Mouse (Mus musculus) midbrain, embryonic 14.5 days (tissue): ENCODE measurements at regions not wholly inside any gene's neighbourhood (a gene's known extent, or its start where the extent isn't known, plus 50 kb on each side); places are given as distances from the start of the nearest gene placed in this dataset.

ENCODE experiments used
- ATAC-seq: fragments of 200-750 bp; cut with Nextera tagmentation; 2 replicates; pipeline ENCODE4 v1.8.0; 2017; ENCODE audit warnings: moderate number of reproducible peaks, moderate library complexity; ENCODE audit not compliant: low FRiP score, low TSS enrichment
- DNase-seq: peaks from one replicate; pipeline ENCODE4 v3.0.0-alpha.2; 2015
- H3K27ac ChIP-seq: fragments of 300-500 bp; sonication (generic); replicated peaks from 2 replicates; pipeline ENCODE4 v1.5.1; 2014; ENCODE audit warnings: mild to moderate bottlenecking, low read depth, low read length, moderate library complexity
- H3K27me3 ChIP-seq: fragments of 300-500 bp; sonication (generic); 2 replicates; pipeline ENCODE4 v1.6.1; 2014; ENCODE audit warnings: low read length, control low read depth, mixed read lengths; ENCODE audit not compliant: control insufficient read depth, insufficient read depth
- H3K36me3 ChIP-seq: fragments of 300-500 bp; sonication (generic); 2 replicates; pipeline ENCODE4 v1.6.1; 2014; ENCODE audit warnings: low read length, control low read depth; ENCODE audit not compliant: control insufficient read depth, insufficient read depth
- H3K4me1 ChIP-seq: fragments of 300-500 bp; sonication (generic); 2 replicates; pipeline ENCODE4 v1.6.1; 2014; ENCODE audit warnings: mild to moderate bottlenecking, antibody characterized with exemption, low read length, control low read depth; ENCODE audit not compliant: control insufficient read depth, insufficient read depth
- H3K4me2 ChIP-seq: fragments of 300-500 bp; sonication (generic); 2 replicates; pipeline ENCODE4 v1.6.1; 2014; ENCODE audit warnings: mild to moderate bottlenecking, low read length, moderate library complexity
- H3K4me3 ChIP-seq: fragments of 300-500 bp; sonication (generic); replicated peaks from 2 replicates; pipeline ENCODE4 v1.5.1; 2014; ENCODE audit warnings: low read depth, low read length
- H3K9ac ChIP-seq: fragments of 300-500 bp; sonication (generic); replicated peaks from 2 replicates; pipeline ENCODE4 v1.6.1; 2014; ENCODE audit warnings: mild to moderate bottlenecking, low read length, moderate library complexity
- H3K9me3 ChIP-seq: fragments of 300-500 bp; sonication (generic); 2 replicates; pipeline ENCODE4 v1.6.1; 2016; ENCODE audit warnings: low read length, control low read depth, mixed read lengths; ENCODE audit not compliant: control insufficient read depth
- WGBS: fragments of 180-500 bp; shearing (Covaris S2); extraction: QIAGEN DNeasy Blood & Tissue Kit; methylation state at CpG from one replicate; pipeline ENCODE4 v1.1.7; 2014; 5-methylcytosine and 5-hydroxymethylcytosine counted together

DNA sequence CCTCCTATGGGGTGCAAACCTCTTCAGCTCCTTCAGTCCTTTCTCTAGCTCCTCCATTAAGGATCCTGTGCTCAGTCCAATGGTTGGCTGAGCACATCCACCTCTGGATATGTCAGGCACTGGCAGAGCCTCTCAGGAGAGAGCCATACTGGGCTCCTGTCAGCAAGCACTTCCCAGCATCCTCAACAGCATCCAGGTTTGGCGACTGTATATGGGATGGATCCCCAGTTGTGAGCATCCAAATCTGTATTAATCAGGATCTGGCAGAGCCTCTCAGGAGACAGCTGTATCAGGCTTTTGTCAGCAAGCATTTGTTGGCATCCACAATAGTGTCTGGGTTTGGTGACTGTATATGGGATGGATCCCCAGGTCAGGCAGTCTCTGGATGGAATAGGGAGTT is 225.3 kb upstream of the Lyplal1 start:
- ATAC-seq (no peak), DNase-seq (no peak)
- no peak overlapping the region for H3K4me2 ChIP-seq
- no peaks in the 10 kb centered on the region for H3K4me1 ChIP-seq
- no peaks in the 10 kb centered on the region for H3K27me3 ChIP-seq
- no peak overlapping the region for H3K4me3 ChIP-seq
- WGBS: 81% methylated on average over 1 of the region's 1 CpGs
- no peak overlapping the region for H3K27ac ChIP-seq
- H3K9me3 ChIP-seq: no peaks in the 10 kb centered on the region
- no peak overlapping the region for H3K9ac ChIP-seq
- no peaks in the 10 kb centered on the region for H3K36me3 ChIP-seq

DNA sequence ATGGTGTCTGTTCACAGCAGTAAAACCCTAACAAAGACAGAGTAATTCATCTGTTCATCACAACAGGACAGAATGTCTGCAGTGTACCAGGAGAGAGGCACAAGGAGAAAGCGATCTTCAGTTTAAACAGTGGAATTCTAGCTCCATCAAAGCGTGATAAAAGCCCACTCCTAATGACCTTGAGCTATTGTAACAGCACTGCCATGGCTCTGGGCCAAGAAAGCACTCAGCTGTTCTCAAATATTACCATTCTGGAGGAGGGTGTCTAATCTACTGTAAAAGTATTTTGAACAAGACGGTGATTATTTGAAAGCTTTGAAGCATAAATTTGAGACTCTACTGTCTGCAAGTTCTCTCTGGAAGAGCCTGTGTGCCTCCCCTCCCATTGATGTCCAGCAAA is 224.8 kb upstream of the Lyplal1 start:
- DNase-seq (no peak), ATAC-seq (no peak)
- 82% methylated on average over 3 of the region's 3 CpGs for WGBS
- Histone ChIP-seq H3K36me3 (no peaks in the 10 kb centered on the region), H3K9me3 (no peaks in the 10 kb centered on the region), H3K4me3 (no peak overlapping the region), H3K4me1 (no peaks in the 10 kb centered on the region), H3K9ac (no peak overlapping the region), H3K4me2 (no peak overlapping the region), H3K27me3 (no peaks in the 10 kb centered on the region), H3K27ac (no peak overlapping the region)

- ATAC-seq (no peak), DNase-seq (no peak)
- H3K4me2 ChIP-seq: no peak overlapping the region
- no peaks in the 10 kb centered on the region for H3K36me3 ChIP-seq
- no peak overlapping the region for H3K9ac ChIP-seq
- H3K27me3 ChIP-seq: no peaks in the 10 kb centered on the region
- H3K9me3 ChIP-seq: no peaks in the 10 kb centered on the region
- no peaks in the 10 kb centered on the region for H3K4me1 ChIP-seq
- 67% methylated on average over 3 of the region's 3 CpGs for WGBS
- no peak overlapping the region for H3K4me3 ChIP-seq
- H3K27ac ChIP-seq: no peak overlapping the region
These were observed 223.6 kb upstream of the Lyplal1 start for GRCm38 (mm10) chr1:186340701-186341100.

DNA sequence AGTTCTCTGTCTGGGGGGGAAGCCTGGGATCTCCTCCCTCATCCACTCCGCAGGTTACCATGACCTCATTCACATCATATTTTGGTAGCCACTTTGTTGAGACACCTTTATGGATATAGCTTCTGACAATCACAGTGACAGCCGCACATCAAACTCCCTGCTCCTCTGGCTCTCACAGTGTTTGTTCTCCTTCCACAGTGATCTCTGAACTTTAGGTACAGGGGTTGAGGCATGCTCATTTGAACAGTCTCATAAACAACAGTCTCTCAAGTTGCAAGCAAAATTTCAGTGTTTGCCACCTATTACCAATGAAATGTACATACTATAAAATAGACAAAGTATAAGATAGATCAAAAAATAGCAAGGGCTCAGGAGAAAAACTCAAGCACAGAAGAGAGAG is 200.2 kb upstream of the Lyplal1 start:
- Histone ChIP-seq H3K9me3 (no peaks in the 10 kb centered on the region), H3K27ac (no peak overlapping the region), H3K27me3 (no peaks in the 10 kb centered on the region), H3K4me2 (no peak overlapping the region), H3K4me1 (0 out of 2 replicates have a peak, but pooled peaks cover 3% of the 10 kb centered on the region), H3K36me3 (no peaks in the 10 kb centered on the region), H3K4me3 (no peak overlapping the region), H3K9ac (no peak overlapping the region)
- WGBS: 97% methylated on average over 2 of the region's 2 CpGs
- ATAC-seq (no peak), DNase-seq (no peak)

- Histone ChIP-seq H3K4me1 (no peaks in the 10 kb centered on the region), H3K36me3 (no peaks in the 10 kb centered on the region), H3K27ac (no peak overlapping the region), H3K9ac (no peak overlapping the region), H3K4me2 (no peak overlapping the region), H3K9me3 (no peaks in the 10 kb centered on the region), H3K27me3 (no peaks in the 10 kb centered on the region), H3K4me3 (no peak overlapping the region)
- WGBS: 91% methylated on average over 4 of the region's 4 CpGs
- DNase-seq: no peak
- ATAC-seq: no peak
These were observed 197.1 kb upstream of the Lyplal1 start for GRCm38 (mm10) chr1:186314180-186314579.

- no peak overlapping the region for H3K4me2 ChIP-seq
- no peak overlapping the region for H3K4me3 ChIP-seq
- H3K27ac ChIP-seq: no peak overlapping the region
- no peaks in the 10 kb centered on the region for H3K27me3 ChIP-seq
- H3K9ac ChIP-seq: no peak overlapping the region
- no peaks in the 10 kb centered on the region for H3K4me1 ChIP-seq
- 91% methylated on average over 9 of the region's 9 CpGs for WGBS
- H3K36me3 ChIP-seq: no peaks in the 10 kb centered on the region
- H3K9me3 ChIP-seq: no peaks in the 10 kb centered on the region
- ATAC-seq (no peak), DNase-seq (peak; percentile 7)
These were observed 195.6 kb upstream of the Lyplal1 start for GRCm38 (mm10) chr1:186312698-186313097.

DNA sequence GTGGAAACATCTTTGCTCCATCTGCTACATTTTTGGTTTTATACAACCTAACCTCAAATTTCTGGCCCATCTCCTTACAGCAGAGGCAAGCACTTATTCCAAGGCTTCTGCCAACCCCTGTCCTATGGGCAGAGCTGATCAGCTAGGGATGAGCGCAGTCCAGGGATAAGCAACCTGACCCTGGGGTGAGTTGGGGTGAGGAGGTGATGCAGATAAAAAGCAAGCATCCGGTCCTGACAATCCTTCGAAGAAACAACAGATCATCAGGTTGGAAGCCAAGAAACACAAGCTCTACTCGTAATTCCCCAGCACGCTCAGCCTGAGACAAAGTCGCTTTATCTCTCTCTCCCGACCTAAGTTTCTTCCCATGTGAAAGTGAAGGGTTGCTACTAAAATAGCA is 194.9 kb upstream of the Lyplal1 start:
- Histone ChIP-seq H3K4me1 (no peaks in the 10 kb centered on the region), H3K27me3 (no peaks in the 10 kb centered on the region), H3K9ac (no peak overlapping the region), H3K27ac (no peak overlapping the region), H3K4me3 (no peak overlapping the region), H3K36me3 (no peaks in the 10 kb centered on the region), H3K4me2 (no peak overlapping the region), H3K9me3 (no peaks in the 10 kb centered on the region)
- DNase-seq: no peak
- ATAC-seq: no peak
- 94% methylated on average over 7 of the region's 7 CpGs for WGBS

- DNase-seq: no peak
- no peak overlapping the region for H3K4me2 ChIP-seq
- H3K36me3 ChIP-seq: no peaks in the 10 kb centered on the region
- H3K27me3 ChIP-seq: no peaks in the 10 kb centered on the region
- H3K4me1 ChIP-seq: no peaks in the 10 kb centered on the region
- 89% methylated on average over 6 of the region's 6 CpGs for WGBS
- no peak for ATAC-seq
- no peak overlapping the region for H3K9ac ChIP-seq
- no peak overlapping the region for H3K4me3 ChIP-seq
- no peak overlapping the region for H3K27ac ChIP-seq
- no peaks in the 10 kb centered on the region for H3K9me3 ChIP-seq
These were observed 190.5 kb upstream of the Lyplal1 start for GRCm38 (mm10) chr1:186307627-186308026.

DNA sequence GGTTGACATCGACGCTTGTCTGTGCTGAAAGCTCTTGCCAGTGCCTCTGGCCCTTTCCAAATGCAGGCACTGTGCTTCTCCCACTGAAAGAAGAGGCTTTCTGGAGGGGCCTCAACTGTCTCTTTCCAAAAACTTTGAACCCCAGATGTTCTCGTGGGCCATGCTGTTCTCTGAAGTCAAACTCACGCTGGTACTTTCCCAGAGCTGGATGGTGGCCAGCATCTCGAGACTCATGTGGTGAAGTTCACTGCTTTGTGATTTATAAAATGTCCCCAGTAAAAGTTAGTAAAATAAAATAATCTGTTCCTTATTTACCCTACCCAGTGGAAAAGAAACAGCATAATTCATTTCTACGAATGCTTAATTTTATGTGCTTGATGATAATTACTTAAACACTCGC is 180.4 kb upstream of the Lyplal1 start:
- Histone ChIP-seq H3K27ac (no peak overlapping the region), H3K9me3 (no peaks in the 10 kb centered on the region), H3K9ac (no peak overlapping the region), H3K4me2 (no peak overlapping the region), H3K36me3 (no peaks in the 10 kb centered on the region), H3K4me3 (no peak overlapping the region), H3K4me1 (no peaks in the 10 kb centered on the region), H3K27me3 (no peaks in the 10 kb centered on the region)
- ATAC-seq (no peak), DNase-seq (no peak)
- WGBS: 84% methylated on average over 7 of the region's 7 CpGs
